Mouse (Mus musculus) liver, embryonic 15.5 days (tissue): Measurements from ENCODE around the gene Nectin2. TPM values are rescaled to one million over a fixed set of nuclear protein-coding genes. Genes with fewer than 3 reads are reported as not detected.
"Not testable (repeated sequence)": the region's sequence is repeated elsewhere in the genome, so short reads cannot be mapped to it uniquely, and the experiment has no call there.

Experiments used
- ATAC-seq: fragments of 200-750 bp; cut with Nextera tagmentation; 2 replicates; pipeline ENCODE4 v1.8.0; 2017; ENCODE audit warnings: moderate number of reproducible peaks, mild to moderate bottlenecking, moderate library complexity; ENCODE audit not compliant: insufficient read depth
- H3K27ac ChIP-seq: fragments of 300-500 bp; sonication (generic); replicated peaks from 2 replicates; pipeline ENCODE4 v1.5.1; 2015; ENCODE audit warnings: mild to moderate bottlenecking, inconsistent platforms
- H3K27me3 ChIP-seq: fragments of 300-500 bp; sonication (generic); 2 replicates; pipeline ENCODE4 v1.6.1; 2015; ENCODE audit warnings: mild to moderate bottlenecking, inconsistent platforms
- H3K36me3 ChIP-seq: fragments of 300-500 bp; sonication (generic); replicated peaks from 2 replicates; pipeline ENCODE4 v1.6.1; 2015; ENCODE audit warnings: moderate library complexity, mild to moderate bottlenecking, inconsistent platforms
- H3K4me1 ChIP-seq: fragments of 300-500 bp; sonication (generic); replicated peaks from 2 replicates; pipeline ENCODE4 v1.6.1; 2015; ENCODE audit warnings: inconsistent platforms
- H3K4me2 ChIP-seq: fragments of 300-500 bp; sonication (generic); 2 replicates; pipeline ENCODE4 v1.6.1; 2015; ENCODE audit warnings: moderate library complexity, mild to moderate bottlenecking, inconsistent platforms
- H3K4me3 ChIP-seq: fragments of 300-500 bp; sonication (generic); replicated peaks from 2 replicates; pipeline ENCODE4 v1.5.1; 2015; ENCODE audit warnings: mild to moderate bottlenecking, inconsistent platforms
- H3K9ac ChIP-seq: fragments of 300-500 bp; sonication (generic); 2 replicates; pipeline ENCODE4 v1.6.1; 2015; ENCODE audit warnings: moderate library complexity, mild to moderate bottlenecking, inconsistent platforms
- H3K9me3 ChIP-seq: fragments of 300-500 bp; sonication (generic); replicated peaks from 2 replicates; pipeline ENCODE4 v1.6.1; 2016; ENCODE audit warnings: inconsistent platforms
- WGBS: fragments of 180-500 bp; shearing (Covaris S2); methylation state at CpG from one replicate; pipeline ENCODE4 v1.1.7; 2015; ENCODE audit warnings: mixed read lengths; ENCODE audit not compliant: insufficient replicate concordance; 5-methylcytosine and 5-hydroxymethylcytosine counted together
- polyA plus RNA-seq: library from polyadenylated mRNA; unstranded; fragments of >200 nt; fragmentation: Nextera tagmentation; extraction: Ambion mirVana; gene quantifications from 2 replicates; pipeline ENCODE4 v1.2.1, GENCODE M21; 2015

The Nectin2 gene
- polyA plus RNA-seq, 1 experiment from 2014 or later: 15.2 TPM

DNA sequence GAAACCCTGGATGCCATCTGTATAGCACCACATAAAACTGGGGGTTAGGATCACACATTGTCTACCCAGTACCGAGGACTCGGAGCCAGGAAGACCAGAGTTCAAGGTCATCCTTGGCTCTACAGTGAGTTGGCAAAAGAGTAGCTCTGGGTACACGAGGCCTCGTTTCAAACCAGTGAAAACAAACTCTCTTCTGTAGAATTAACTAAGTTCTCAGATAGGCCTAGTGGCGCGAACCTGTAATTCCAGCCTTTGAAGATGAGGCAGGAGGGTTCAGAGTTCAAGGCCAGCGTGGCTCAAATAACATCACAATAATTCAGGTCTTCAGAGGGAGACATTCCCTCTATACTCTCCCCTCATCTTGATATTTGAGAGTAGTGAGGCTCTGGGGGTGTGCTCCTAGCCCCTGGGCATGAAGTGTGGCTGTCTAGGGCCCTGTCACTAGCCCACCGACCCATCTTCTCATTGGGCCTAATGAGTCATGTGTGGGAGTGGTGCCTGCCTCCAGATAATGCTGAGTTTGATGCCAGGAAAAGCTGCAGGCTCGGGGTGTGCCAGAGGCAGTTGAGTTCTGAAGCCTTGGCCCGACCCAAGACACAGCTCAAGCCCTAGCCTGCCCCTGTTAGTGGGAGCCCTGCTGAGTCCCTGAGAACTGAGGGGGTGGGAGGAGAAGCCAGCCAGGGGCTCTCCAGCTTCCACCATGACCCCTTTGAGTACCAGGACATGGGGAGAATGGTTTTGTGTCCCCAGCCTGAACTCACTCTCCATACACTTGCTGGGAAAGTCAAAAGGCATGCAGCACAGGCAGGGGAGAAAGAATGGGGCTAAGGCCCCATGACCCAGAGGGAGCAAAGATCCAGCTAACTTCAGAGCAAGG lies 55.7 kb downstream of the Nectin2 start:
- Histone ChIP-seq H3K9me3 (no peaks in the 10 kb centered on the region), H3K36me3 (peaks cover 15% of the 10 kb centered on the region; the same call in 1 of the 2 replicates), H3K9ac (0 out of 2 replicates have a peak overlapping the region, but pooled peaks have one; percentile 10), H3K4me3 (no peak overlapping the region), H3K27me3 (no peaks in the 10 kb centered on the region), H3K27ac (peak overlapping the region; percentile 83), H3K4me2 (peak overlapping the region; percentile 27), H3K4me1 (peaks cover 75% of the 10 kb centered on the region)
- WGBS: 48% methylated on average over 10 of the region's 10 CpGs
- ATAC-seq: no peak

DNA sequence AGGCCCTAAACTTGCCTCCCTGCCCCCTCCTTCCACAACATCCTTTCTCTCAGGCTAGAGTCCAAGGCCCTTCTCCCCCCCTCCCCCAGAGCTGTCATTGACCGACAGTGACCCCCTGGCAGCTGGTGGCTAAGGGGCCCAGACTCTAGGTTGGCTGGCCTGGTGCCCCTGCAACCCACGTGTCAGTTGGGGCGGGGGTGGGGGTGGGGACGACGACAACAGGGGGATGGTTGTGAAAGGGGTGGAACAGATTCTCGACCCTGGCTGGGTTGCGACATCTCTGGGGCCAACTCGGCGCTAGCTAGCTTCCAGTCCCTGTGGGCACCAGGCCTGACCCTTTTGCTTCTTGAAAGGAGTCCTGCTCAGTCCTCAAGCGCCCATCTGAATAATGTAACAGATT lies 56.9 kb downstream of the Nectin2 start:
- 13% methylated on average over 10 of the region's 10 CpGs for WGBS
- peaks cover 15% of the 10 kb centered on the region; the same call in 1 of the 2 replicates for H3K36me3 ChIP-seq
- peak; percentile 48 for ATAC-seq
- peaks cover 64% of the 10 kb centered on the region for H3K4me1 ChIP-seq
- no peak overlapping the region for H3K9ac ChIP-seq
- peak overlapping the region; percentile 83 for H3K27ac ChIP-seq
- no peak overlapping the region for H3K4me3 ChIP-seq
- H3K4me2 ChIP-seq: peak overlapping the region; percentile 41
- no peaks in the 10 kb centered on the region for H3K27me3 ChIP-seq
- no peaks in the 10 kb centered on the region for H3K9me3 ChIP-seq

DNA sequence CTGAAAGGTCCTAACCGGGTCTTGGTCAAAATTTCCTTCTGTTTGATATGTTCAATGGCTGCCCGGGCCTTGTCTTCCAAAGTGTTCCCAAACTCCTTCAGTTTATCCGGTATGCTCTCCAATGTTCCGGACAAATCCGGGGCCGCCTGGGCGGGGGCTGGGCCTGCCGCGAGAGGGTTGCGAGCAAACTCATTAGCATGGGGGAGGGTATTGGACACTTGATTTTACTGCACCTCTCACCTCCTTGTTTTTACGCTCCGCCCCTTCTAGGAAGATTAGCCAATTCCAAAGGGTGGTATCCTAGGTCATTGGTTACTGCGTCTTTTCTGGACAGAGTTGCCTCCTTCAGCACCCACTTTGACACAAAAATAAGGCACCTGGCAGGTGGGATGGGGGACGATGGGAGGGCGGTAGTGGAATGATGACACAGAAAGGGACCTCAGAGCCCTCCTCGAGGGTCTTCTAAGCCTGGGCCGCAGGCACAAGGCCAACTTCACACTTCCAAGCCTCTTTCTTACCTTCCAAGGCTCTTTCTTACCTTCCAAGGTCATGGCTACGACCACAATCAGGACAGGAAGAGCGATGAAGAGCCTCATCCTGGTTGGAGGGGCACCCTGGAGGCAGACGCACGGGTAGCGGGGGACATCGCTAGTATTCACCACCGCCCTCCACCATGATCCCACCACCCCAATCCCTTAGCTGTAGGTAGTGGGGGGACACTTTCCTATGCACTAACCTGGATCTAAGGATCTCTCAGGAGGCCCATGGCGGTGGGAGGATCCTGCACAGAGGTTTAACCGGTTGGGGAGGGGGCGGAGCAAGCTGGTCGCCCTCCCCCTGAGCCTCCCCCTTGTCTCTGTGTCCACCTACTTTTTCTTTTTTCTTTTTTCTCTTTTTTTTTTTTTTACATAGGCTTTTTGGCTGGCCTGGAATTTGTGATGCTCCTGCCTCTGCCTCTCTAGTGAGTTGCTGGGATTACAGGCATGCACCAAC lies 58.1 kb downstream of the Nectin2 start, which contains the start of gene Apoc1:
Apoc1 (minus strand) TSS at position 788 of the 993 bp plus-strand sequence.
- H3K4me3 ChIP-seq: peak within 1 kb of the TSS; percentile 38
- peak within 1 kb of the TSS; percentile 50 for H3K4me2 ChIP-seq
- peaks cover 13% of the 10 kb centered on the region; the same call in 1 of the 2 replicates for H3K36me3 ChIP-seq
- H3K27me3 ChIP-seq: no peaks in the 10 kb centered on the region
- peaks cover 60% of the 10 kb centered on the region for H3K4me1 ChIP-seq
- WGBS: 56% methylated on average over 28 of the region's 28 CpGs
- peak within 1 kb of the TSS; percentile 83 for H3K27ac ChIP-seq
- H3K9ac ChIP-seq: 0 out of 2 replicates have a peak within 1 kb of the TSS, but pooled peaks have one; percentile 13
- peak; percentile 14; the same call in 1 of the 2 replicates for ATAC-seq
- no peaks in the 10 kb centered on the region for H3K9me3 ChIP-seq

DNA sequence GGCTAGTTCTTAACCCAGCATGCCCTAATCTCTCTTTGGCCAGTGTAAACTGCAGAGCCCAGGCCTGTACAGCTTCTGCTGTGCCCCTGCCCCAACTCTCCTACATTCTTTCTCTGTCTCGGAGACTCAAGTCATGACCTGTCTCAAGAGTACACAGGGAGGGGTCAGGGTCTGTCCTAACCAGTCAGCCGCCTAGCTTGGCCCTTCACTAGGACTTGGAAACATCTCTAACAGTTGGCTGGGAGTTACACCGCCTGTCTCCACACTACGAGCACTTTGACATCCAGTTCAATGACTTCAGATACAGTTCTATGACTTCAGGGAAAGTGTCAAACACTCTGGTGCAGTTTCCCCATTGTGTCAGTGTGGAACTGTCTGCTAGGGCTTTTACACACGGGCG lies 58.8 kb downstream of the Nectin2 start:
- peaks cover 59% of the 10 kb centered on the region for H3K4me1 ChIP-seq
- peak overlapping the region; percentile 38 for H3K4me3 ChIP-seq
- H3K9ac ChIP-seq: no peak overlapping the region
- peak overlapping the region; percentile 50 for H3K4me2 ChIP-seq
- no peaks in the 10 kb centered on the region for H3K9me3 ChIP-seq
- WGBS: 70% methylated on average over 6 of the region's 6 CpGs
- ATAC-seq: no peak
- H3K36me3 ChIP-seq: peaks cover 5% of the 10 kb centered on the region; the same call in 1 of the 2 replicates
- H3K27me3 ChIP-seq: no peaks in the 10 kb centered on the region
- H3K27ac ChIP-seq: peak overlapping the region; percentile 83

DNA sequence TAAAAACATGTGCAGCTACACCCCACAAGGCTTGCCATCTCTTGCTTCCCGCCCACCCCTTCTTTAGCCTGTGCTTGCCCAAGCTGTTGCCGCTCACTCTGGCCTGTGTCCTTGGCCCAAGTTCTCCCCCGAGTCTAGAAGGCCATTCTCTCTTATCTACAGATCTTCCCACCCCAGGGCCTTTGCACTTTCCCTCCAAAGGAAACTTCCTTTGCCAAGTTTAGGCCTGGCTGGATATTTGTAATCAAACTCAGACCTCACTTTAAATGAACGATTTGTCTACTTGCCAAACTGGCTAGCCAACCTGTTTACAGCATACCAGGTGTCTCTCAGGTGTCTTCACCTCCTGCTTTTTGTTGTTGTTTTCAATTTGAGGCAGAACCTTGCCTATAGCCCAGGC lies 59.4 kb downstream of the Nectin2 start:
- no peak for ATAC-seq
- WGBS: 60% methylated on average over 4 of the region's 4 CpGs
- Histone ChIP-seq H3K27ac (no peak overlapping the region), H3K27me3 (no peaks in the 10 kb centered on the region), H3K36me3 (no peaks in the 10 kb centered on the region), H3K9ac (no peak overlapping the region), H3K4me2 (peak overlapping the region; percentile 50; the same call in 1 of the 2 replicates), H3K9me3 (no peaks in the 10 kb centered on the region), H3K4me1 (peaks cover 54% of the 10 kb centered on the region), H3K4me3 (no peak overlapping the region)

DNA sequence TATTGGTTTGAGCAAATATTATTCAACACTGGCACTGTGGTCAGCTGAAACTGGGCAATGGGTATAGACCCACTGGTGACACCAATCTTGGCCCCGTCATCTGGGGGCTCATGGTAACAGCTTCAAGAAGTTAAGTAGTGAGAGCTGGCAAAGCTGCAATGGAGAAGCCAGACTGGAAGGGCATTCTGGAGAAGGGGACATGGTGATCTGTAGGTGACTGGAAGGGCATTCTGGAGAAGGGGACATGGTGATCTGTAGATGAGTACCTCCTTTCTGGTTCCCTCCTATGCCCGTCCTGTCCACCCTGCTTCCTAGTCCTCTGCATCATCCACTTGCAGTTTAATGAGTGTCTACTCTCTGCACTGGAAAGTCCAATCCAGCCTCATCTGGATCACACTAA lies 61.7 kb downstream of the Nectin2 start:
- H3K36me3 ChIP-seq: no peaks in the 10 kb centered on the region
- H3K27ac ChIP-seq: no peak overlapping the region
- no peak overlapping the region for H3K4me3 ChIP-seq
- H3K4me2 ChIP-seq: no peak overlapping the region
- 66% methylated on average over 2 of the region's 2 CpGs for WGBS
- no peak overlapping the region for H3K9ac ChIP-seq
- no peak for ATAC-seq
- H3K4me1 ChIP-seq: peaks cover 49% of the 10 kb centered on the region
- H3K27me3 ChIP-seq: no peaks in the 10 kb centered on the region
- H3K9me3 ChIP-seq: no peaks in the 10 kb centered on the region

DNA sequence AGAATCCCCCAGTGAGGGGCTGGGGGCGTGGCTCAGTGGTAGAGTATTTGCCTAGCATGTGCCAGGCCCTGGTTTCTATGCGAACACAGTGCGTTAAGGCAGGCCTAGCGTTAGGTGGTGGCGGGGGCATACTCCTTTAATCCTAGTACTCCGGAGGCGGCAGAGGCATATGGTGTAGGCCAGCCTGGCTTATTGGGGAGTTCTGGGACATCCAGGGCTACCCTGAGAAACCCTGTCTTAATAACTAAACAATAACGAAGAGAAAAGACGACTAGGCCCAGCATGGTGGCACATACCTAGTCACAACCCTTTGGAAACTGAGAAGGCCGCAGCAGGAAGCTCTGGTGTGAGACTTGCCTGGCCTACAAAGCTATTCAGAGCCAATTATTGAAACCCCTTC lies 62.2 kb downstream of the Nectin2 start:
- no peaks in the 10 kb centered on the region for H3K27me3 ChIP-seq
- H3K9me3 ChIP-seq: no peaks in the 10 kb centered on the region
- H3K36me3 ChIP-seq: no peaks in the 10 kb centered on the region
- no peak overlapping the region for H3K27ac ChIP-seq
- no peak for ATAC-seq
- H3K4me2 ChIP-seq: no peak overlapping the region
- H3K4me1 ChIP-seq: peaks cover 46% of the 10 kb centered on the region
- H3K9ac ChIP-seq: no peak overlapping the region
- 83% methylated on average over 10 of the region's 10 CpGs for WGBS
- no peak overlapping the region for H3K4me3 ChIP-seq

DNA sequence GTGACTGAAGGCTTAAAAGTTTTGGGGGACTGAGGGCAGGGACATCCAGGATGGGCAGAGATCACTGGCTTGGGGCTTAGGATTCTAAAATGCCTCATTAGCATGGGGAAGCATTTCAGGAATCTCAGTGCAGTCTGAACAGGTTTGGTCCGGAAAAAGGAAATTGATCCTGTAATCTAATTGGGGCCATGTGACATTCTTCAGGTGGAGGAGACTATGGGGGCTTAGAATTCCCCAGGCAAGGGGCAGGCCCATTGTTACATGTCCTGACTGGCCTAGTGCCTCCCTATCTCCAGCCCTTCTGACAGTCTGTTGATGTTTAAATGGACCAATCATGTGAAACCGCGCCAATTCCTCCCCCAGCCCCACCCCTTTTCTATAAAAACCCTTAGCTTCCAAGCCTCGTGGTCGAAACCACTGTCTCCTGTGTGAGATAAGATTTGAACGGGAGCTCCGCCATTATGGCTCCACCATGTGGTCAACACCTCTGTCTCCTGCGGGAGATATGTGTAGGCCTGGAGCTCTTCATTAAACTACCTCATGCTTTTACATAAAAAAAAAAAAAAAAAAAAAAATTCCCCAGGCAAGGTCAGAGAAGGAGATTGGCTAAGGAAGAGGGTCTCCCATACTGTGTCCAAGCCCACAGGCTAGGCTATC lies 63.2 kb downstream of the Nectin2 start:
- H3K9ac ChIP-seq, H3K4me3 ChIP-seq, H3K4me2 ChIP-seq, H3K27me3 ChIP-seq, H3K9me3 ChIP-seq, H3K36me3 ChIP-seq: not testable (repeated sequence)
- ATAC-seq: peak; percentile 49
- 27% methylated on average over 8 of the region's 8 CpGs for WGBS
- Histone ChIP-seq H3K4me1 (peaks cover 41% of the 10 kb centered on the region), H3K27ac (peak overlapping the region; percentile 77)

DNA sequence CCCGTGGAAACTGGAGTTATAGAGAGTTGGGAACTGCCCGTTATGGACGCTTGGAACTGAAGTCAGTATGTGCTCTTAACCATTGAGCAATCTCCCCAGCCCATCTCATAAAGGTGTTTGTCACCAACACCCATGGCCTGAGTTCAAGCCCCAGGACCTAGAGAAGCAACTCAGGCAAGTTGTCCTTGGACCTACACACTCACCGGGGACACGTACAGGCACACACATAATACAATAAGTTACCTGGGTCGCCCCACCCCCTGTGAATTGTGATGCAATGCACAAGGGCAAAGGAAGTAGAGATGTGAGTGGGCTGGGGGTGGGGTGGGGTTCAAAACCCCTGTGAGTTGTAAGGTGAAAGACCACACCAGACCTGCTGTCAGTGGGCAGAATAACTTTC lies 63.8 kb downstream of the Nectin2 start:
- ATAC-seq: peak; percentile 60
- H3K36me3 ChIP-seq: no peaks in the 10 kb centered on the region
- no peak overlapping the region for H3K9ac ChIP-seq
- no peak overlapping the region for H3K4me3 ChIP-seq
- 59% methylated on average over 6 of the region's 6 CpGs for WGBS
- H3K27ac ChIP-seq: peak overlapping the region; percentile 77
- H3K9me3 ChIP-seq: no peaks in the 10 kb centered on the region
- no peaks in the 10 kb centered on the region for H3K27me3 ChIP-seq
- H3K4me1 ChIP-seq: peaks cover 44% of the 10 kb centered on the region
- no peak overlapping the region for H3K4me2 ChIP-seq

DNA sequence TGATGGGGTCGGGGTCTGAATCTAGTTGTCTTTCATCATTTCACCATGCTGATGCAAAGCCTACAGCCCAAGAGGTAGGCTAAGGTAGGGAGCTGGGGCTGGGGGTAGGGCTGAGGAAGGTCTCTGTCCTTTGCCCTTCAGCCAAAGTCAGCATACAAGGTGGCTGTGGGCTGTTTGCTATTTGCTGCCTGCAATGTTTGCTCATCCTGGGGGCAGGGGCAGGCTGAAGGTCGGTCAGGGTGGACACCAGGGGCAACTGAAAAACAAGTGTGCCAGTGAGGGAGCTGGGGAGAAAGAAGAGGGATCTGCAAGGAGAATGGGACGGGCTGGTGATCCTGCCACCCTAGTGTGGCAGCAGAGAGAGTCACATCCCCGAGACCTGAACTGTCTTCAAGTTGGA lies 64.9 kb downstream of the Nectin2 start:
- H3K36me3 ChIP-seq: no peaks in the 10 kb centered on the region
- H3K27me3 ChIP-seq: no peaks in the 10 kb centered on the region
- peaks cover 46% of the 10 kb centered on the region for H3K4me1 ChIP-seq
- peak overlapping the region; percentile 77 for H3K27ac ChIP-seq
- H3K4me2 ChIP-seq: peak overlapping the region; percentile 33; the same call in 1 of the 2 replicates
- no peak overlapping the region for H3K4me3 ChIP-seq
- 51% methylated on average over 4 of the region's 4 CpGs for WGBS
- no peak overlapping the region for H3K9ac ChIP-seq
- H3K9me3 ChIP-seq: no peaks in the 10 kb centered on the region
- peak; percentile 62 for ATAC-seq
